Mouse (Mus musculus) ovary, adult 18-20 months (tissue): Measurements from ENCODE around the gene Dimt1.
"Not testable (repeated sequence)": the region's sequence is repeated elsewhere in the genome, so short reads cannot be mapped to it uniquely, and the experiment has no call there.

Source experiments
- DNase-seq: peaks from one replicate; pipeline ENCODE4 v3.0.0; 2022; ENCODE audit warnings: low spot score, mixed read lengths

Gene Dimt1

DNA sequence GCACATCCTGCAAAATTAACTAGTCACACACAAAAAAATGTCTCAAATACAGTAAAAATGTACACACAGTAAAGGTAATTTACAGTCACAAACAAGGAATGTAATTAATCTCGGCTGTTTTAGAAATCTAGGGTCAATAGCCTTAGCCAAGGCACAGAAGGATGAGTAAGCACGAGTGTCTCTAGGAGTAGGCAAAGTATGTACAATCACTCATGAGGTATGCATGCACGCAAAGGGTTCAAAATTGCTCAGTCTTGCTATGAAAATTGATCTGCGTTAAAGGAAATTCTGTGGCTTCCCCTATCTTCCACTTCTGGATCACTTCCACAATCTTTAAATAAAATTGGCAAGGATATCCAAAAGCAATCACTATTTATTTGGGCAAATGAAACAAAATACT, 14.6 kb downstream of the Dimt1 start:
- DNase-seq = no peak

GRCm38 (mm10) chr13:106996891-106997290, 50.0 kb downstream of the Dimt1 start:
- DNase-seq = no peak

- not testable (repeated sequence) for DNase-seq
Measured at GRCm38 (mm10) chr13:106997557-106997956, 50.6 kb downstream of the Dimt1 start.

- DNase-seq = no peak
Measured at GRCm38 (mm10) chr13:106998026-106998425, 51.1 kb downstream of the Dimt1 start.

DNA sequence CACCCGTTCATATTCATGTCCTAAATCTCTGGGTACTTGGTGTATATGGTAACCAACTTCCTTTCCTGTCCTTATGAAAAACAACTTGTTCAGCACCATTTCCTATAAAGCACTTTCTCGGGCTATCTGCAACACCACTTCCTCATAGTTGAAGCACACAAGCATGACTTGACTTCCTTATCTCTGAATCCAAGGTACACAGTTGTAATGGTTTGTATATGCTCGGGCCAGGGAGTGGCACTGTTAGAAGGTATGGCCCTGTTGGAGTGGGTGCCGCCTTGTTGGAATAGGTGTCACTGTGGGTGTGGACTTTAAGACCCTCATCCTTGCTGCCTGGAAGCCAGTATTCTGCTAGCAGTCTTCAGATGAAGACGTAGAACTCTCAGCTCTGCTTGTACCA, 51.7 kb downstream of the Dimt1 start:
- DNase-seq = no peak

GRCm38 (mm10) chr13:107003211-107003610, 56.3 kb downstream of the Dimt1 start:
- no peak for DNase-seq

DNA sequence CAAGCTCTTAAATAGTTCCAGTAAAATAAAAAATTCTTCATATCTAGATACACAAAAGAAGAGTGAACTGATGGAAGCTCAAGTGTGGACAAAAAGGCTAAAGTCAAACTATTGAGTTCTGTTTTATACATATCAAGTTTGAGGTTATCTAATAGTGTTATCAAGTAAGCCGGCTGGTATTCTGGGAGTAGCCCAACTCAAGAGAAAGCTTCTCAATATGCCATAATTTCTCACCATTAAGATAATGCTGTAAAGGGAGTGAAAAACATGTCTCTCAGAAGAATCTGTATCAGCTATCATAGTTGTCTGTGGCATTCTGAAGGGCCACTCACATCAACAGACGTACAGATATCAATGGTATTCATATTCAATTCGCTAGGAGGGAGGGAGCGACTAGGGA, 61.2 kb downstream of the Dimt1 start:
- no peak for DNase-seq
